ENCODE assay signal across 8 mouse cellular contexts in genomic region chr17:55959946-55960740, GRCm38 (mm10). TPM values are rescaled to one million over a fixed set of nuclear protein-coding genes. Genes with fewer than 3 reads are reported as not detected.
A peak's percentile ranks its signal among the peaks of the same experiment; 100 is the strongest.
DNase-seq lines count a peak whose midpoint lies in the region; ATAC-seq lines count a peak whose summit lies in the region.

No protein-coding gene starts in this region.

- no peaks in the 10 kb centered on the region for H3K9me3 ChIP-seq in limb, embryonic 10.5 days (replicated peaks)
- H3K9me3 ChIP-seq in stomach, embryonic 14.5 days (ENCODE audit: control insufficient read depth, low read depth, low read length): no peaks in the 10 kb centered on the region

- 81% methylated on average over 10 of the region's 10 CpGs for WGBS in limb, embryonic 10.5 days
- 73% methylated on average over 10 of the region's 10 CpGs for WGBS in stomach, embryonic 14.5 days

- no peak for ATAC-seq in cerebellum, adult (ENCODE audit: insufficient number of reproducible peaks, low FRiP score, low TSS enrichment)
- ATAC-seq in stomach, embryonic 14.5 days (ENCODE audit: insufficient number of reproducible peaks, insufficient read depth, low FRiP score, low read depth): no peak

- H3K4me2 ChIP-seq in stomach, embryonic 14.5 days (replicated peaks; ENCODE audit: low read depth, low read length): peak overlapping the region; percentile 54

- peaks cover 31% of the 10 kb centered on the region for H3K4me1 ChIP-seq in limb, embryonic 10.5 days
- peaks cover 9% of the 10 kb centered on the region; the same call in 1 of the 2 replicates for H3K4me1 ChIP-seq in stomach, embryonic 14.5 days (ENCODE audit: control insufficient read depth, insufficient read depth, low read length)

- peak overlapping the region; percentile 62 for H3K4me3 ChIP-seq in limb, embryonic 10.5 days
- peak overlapping the region; percentile 47 for H3K4me3 ChIP-seq in stomach, embryonic 14.5 days (ENCODE audit: low read depth, low read length)

- H3K36me3 ChIP-seq in limb, embryonic 10.5 days: peaks cover 44% of the 10 kb centered on the region
- peaks cover 11% of the 10 kb centered on the region; the same call in 1 of the 2 replicates for H3K36me3 ChIP-seq in stomach, embryonic 14.5 days (ENCODE audit: control insufficient read depth, insufficient read depth, low read length)

- DNase-seq in cerebellum, adult 11-12 months: peak; percentile 66
- peak; percentile 5 for DNase-seq in ovary, adult 18-20 months (ENCODE audit: low spot score)
- DNase-seq in ovary, postnatal 14 days (ENCODE audit: low spot score): no peak
- DNase-seq in limb, embryonic 10.5 days (ENCODE audit: low spot score): no peak
- no peak for DNase-seq in adipocyte (ENCODE audit: low spot score)
- DNase-seq in layer of hippocampus, postnatal 25 days (ENCODE audit: extremely low spot score in 1 of 2, low spot score in 1 of 2): no peak

- peaks cover 6% of the 10 kb centered on the region for H3K27me3 ChIP-seq in limb, embryonic 10.5 days (ENCODE audit: low read depth, poor library complexity, severe bottlenecking)
- H3K27me3 ChIP-seq in stomach, embryonic 14.5 days (ENCODE audit: control insufficient read depth, insufficient read depth, low read length): no peaks in the 10 kb centered on the region

- H3K9ac ChIP-seq in stomach, embryonic 14.5 days (replicated peaks; ENCODE audit: low read depth, low read length): 0 out of 2 replicates have a peak overlapping the region, but pooled peaks have one; percentile 21

- peak overlapping the region; percentile 92; the same call in 1 of the 2 replicates for H3K27ac ChIP-seq in limb, embryonic 10.5 days
- H3K27ac ChIP-seq in stomach, embryonic 14.5 days (ENCODE audit: low read length): peak overlapping the region; percentile 97; the same call in 1 of the 2 replicates

RNA-seq across cellular contexts. Expression of gene Yju2, which starts 1.2 kb away (rescaled TPM):
- 27.7 and 28.5 TPM in 2 replicates for polyA plus RNA-seq in limb, embryonic 10.5 days (2016; fragmentation: Nextera tagmentation; extraction: Ambion mirVana)
- polyA plus RNA-seq in stomach, embryonic 14.5 days (2014; fragmentation: Nextera tagmentation; extraction: Ambion mirVana): 20.8 and 21.8 TPM in 2 replicates
- 10 to 100 TPM; 16.7 to 16.9 TPM for total RNA-seq in layer of hippocampus, postnatal 25 days (2021)

RNA-seq across cellular contexts. Expression of gene Ebi3, which starts 7.7 kb away (rescaled TPM):
- polyA plus RNA-seq in limb, embryonic 10.5 days (2016; fragmentation: Nextera tagmentation; extraction: Ambion mirVana): 0.90 and 1.1 TPM in 2 replicates
- 2.7 and 3.1 TPM in 2 replicates for polyA plus RNA-seq in stomach, embryonic 14.5 days (2014; fragmentation: Nextera tagmentation; extraction: Ambion mirVana)
- total RNA-seq in layer of hippocampus, postnatal 25 days (2021): 1 to 10 TPM; 2.3 to 2.8 TPM

RNA-seq across cellular contexts. Expression of gene Shd, which starts 10.1 kb away (rescaled TPM):
- polyA plus RNA-seq in limb, embryonic 10.5 days (2016; fragmentation: Nextera tagmentation; extraction: Ambion mirVana): 23.6 and 39.7 TPM in 2 replicates
- polyA plus RNA-seq in stomach, embryonic 14.5 days (2014; fragmentation: Nextera tagmentation; extraction: Ambion mirVana): 12.1 and 16.6 TPM in 2 replicates
- 10 to 100 TPM; 24.3 to 29.0 TPM for total RNA-seq in layer of hippocampus, postnatal 25 days (2021)

RNA-seq across cellular contexts. Expression of gene Zfp119b, which starts 10.8 kb away (rescaled TPM):
- 3.9 and 5.0 TPM in 2 replicates for polyA plus RNA-seq in limb, embryonic 10.5 days (2016; fragmentation: Nextera tagmentation; extraction: Ambion mirVana)
- polyA plus RNA-seq in stomach, embryonic 14.5 days (2014; fragmentation: Nextera tagmentation; extraction: Ambion mirVana): 4.6 and 7.7 TPM in 2 replicates
- total RNA-seq in layer of hippocampus, postnatal 25 days (2021): 1 to 10 TPM; 3.1 to 3.4 TPM

RNA-seq across cellular contexts. Expression of gene Fsd1, which starts 26.2 kb away (rescaled TPM):
- polyA plus RNA-seq in limb, embryonic 10.5 days (2016; fragmentation: Nextera tagmentation; extraction: Ambion mirVana): 44.0 and 56.6 TPM in 2 replicates
- polyA plus RNA-seq in stomach, embryonic 14.5 days (2014; fragmentation: Nextera tagmentation; extraction: Ambion mirVana): 13.7 and 17.6 TPM in 2 replicates
- total RNA-seq in layer of hippocampus, postnatal 25 days (2021): 10 to 100 TPM; 72.4 to 82.6 TPM

Comparison
In these comparisons a context has a peak if more than half of its experiments do, and no peak if none do; other contexts are left out.
1. DNase-seq: peak in cerebellum, adult 11-12 months (single experiment) and ovary, adult 18-20 months (single experiment); none in ovary, postnatal 14 days (single experiment), limb, embryonic 10.5 days (single experiment), adipocyte (single experiment) and layer of hippocampus, postnatal 25 days (0 of 2).